Mouse (Mus musculus): ENCODE data around the gene Trim41.
A peak's percentile ranks its signal among the peaks of the same experiment; 100 is the strongest.
"Not testable (repeated sequence)": the region's sequence is repeated elsewhere in the genome, so short reads cannot be mapped to it uniquely, and the experiment has no call there.

Gene Trim41

DNA sequence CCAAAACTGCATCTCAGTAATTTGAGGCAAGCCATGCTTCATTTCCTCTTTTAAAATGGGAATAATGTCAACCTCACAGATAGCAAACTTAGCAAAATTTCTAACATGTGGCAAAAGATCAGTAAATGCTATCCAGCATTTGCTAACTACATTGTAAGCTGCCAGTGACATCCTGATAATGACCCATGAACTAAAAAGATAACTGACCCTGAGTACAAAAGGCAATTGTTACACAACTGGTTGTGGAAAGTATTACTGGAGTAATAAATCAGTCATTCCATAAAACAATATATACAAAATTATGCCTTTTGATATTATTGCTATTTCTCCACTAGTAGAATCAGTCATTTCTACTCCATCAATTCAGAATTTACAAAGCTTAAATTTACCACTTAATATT is 3.4 kb downstream of the Trim41 start:
- DNase-seq, result no peak

DNA sequence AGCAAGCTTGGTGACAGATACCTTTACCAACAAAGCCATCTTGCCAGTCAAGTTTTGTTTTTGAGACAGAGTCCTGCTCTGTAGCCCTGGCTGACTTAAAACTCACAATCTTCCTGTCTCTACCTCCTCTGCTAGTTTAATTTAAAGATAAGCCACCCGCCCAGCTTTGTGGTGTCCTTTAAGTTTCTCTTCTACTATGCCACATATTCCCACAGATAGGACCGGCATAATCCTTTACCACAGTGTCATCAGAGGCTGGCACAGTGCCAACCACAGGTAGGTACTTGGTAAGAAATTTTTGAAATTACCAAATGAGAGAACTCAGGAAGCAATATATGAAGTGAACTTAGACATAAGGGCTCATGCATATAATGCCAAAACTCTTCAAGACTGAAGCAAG is 7.0 kb downstream of the Trim41 start:
- DNase-seq, result no peak

DNA sequence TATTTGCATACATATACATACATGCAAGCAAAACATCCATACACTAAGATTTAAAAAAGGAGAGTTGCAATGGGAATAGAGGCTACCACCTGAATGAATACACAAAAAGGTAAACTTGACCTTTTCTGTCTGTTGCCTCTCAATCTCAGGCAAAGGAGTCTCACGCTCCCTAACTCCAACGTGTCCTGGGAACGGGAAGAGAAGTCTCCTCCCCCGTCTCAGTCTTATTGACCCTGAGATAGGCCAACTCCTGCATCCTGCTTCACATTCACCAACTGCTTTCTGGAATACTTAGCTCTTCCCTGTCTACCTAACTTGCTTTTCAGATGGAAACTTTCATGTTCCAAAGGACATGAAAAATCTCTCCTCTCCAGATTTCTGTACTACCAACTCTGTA is 7.7 kb downstream of the Trim41 start:
- DNase-seq, result no peak

DNA sequence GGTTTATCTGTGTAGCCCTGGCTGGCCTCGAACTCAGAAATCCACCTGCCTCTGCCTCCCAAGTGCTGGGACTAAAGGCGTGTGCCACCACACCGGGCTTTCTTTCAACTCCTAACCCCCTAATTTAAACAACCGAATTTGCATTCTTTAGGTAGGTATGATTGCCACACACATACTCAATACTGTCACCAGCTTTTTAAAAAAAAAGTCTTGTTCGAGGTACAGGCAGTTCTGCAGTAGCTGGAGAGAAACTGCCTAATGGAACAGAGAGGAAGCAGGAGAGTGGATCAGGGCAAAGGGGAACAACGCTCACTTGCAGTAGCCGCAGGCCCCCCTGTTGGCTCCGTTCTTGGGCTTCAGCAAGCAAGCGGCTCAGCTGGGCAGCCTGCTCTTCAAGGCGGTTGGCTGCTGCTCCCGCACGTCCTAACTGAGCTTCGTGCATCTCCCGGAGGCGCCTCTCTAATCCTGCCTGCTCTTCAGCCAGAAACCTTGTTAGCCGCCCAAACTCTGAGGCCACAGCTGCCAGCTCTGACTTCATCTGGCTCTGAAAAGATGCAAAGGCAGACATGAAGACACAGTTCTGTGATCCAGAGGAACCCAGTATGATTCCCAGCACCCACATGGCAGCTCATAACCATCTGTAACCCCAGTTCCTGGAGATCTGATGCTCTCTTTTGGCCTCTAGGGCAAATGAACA is 8.3 kb downstream of the Trim41 start:
- peak; percentile 27 to 66 for DNase-seq

DNA sequence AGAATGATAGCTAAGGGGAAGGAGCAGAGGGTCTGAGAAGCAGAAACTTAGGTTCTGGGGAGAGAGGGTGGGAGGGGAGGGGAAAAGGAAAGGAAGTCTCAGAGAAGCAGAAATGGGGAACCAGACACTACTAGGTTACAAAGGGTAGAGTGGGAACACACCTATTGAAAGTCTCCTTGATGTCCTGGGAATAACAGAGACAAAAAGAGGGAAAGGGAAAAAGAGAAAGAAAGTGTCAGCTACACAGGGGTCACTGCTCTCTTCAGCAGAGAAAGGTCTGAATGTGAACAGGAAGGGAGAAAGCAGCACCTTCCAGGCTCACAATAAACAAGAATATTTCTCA is 8.9 kb downstream of the Trim41 start:
- DNase-seq, result no peak

DNA sequence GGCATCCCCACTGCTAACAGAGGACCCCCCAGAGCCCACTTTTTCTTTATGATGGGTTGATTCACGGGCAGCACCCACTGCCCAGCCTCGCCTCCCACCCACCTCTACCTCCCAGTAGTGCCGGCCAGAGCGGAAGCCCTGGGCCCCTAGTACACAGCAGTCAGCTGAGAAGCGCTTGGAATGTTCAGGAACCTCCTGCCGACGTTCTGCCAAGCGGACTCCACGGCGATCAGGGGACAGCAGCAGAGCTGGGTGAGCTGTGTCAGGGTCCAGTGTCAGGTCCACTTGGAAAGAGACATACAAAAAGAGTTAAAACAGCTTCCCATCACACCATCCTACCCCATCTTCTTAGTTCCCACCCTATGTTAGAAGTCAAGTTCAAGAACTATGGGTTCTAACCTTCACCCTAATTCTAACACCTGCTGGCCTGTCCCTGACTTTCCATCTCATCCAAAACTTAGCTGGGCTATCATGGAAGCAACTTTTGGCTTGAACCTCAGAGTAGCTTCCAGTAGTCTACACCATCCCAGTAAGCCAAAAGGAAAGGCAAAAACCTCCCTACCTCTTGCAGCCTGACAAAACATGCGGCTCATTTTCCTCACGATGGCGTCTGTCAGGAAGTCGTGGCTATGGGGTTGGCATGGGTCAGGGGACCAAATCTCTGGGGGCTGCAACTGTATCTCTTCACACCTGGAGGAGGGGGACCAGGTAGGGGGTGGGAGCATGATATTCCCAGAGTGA is 9.4 kb downstream of the Trim41 start:
- DNase-seq, result peak in 1 of 2 experiments; percentile 25

DNA sequence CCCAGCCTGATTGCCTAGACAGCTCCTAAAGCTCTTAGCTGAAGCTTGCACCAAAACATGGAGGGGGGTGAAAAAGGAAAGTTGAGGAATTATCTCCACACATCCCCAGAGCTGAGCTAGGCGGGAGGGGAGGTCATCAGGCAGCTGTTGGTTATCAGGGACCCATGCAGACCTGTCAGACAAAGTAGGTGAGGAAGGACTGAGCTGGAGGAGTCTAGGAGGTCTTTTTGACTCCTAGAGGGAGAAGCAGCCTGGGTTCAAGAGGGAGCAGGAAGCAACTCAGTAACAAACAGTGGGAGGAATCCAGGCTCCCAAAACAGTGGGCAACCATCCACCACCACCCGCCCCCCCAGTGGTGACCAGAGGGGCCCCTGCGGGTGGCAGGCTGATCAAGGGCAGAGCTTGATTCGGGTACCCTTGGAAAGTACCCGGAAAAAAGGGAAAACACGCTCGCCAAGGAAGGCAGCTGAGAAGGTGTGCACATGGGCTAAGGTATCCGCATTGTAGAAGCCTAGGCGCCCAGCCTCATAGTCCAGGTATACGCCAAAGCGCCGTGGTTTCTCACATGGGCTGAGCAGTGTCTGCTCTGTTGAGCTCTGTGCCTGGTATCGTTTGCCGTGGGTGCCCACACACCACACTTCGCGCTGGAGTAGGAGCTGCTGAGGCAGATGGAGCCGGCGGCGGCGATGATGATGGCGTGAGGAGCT is 10.1 kb downstream of the Trim41 start:
- no peak for DNase-seq

DNA sequence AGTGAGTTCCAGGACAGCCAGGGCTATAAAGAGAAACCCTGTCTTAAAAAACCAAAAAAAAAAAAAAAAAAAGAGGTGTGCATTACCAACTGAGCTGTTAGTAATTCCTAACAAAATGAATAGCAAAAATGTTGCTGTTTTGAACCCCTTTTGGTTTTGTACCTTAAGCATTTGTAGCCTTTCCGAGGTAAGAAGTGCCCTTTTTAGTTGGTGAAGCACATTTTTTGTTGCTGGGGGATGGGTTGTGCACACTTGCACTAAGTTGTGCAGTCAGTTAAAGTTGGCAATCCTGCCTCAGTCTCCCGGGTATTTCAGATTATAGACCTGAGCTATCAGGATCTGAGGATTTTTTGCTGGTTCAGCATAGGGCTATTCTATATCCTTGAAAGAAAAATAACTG is 12.2 kb downstream of the Trim41 start:
- no peak for DNase-seq

DNA sequence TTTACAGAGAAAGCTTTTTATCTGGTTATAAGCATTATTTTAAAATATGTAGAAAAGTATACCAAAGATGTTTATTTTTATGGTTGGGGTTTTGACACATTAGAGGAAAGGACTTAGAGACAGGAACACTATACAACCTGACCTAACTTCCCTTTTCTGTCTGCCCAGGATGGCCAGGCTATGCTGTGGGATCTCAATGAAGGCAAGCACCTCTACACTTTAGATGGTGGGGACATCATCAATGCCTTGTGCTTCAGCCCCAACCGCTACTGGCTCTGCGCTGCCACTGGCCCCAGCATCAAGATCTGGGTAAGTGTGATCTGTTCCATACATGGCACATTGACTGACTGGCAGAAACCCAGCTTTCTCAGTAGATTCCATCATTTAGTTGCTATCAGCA is 13.2 kb downstream of the Trim41 start:
- no peak for DNase-seq

DNA sequence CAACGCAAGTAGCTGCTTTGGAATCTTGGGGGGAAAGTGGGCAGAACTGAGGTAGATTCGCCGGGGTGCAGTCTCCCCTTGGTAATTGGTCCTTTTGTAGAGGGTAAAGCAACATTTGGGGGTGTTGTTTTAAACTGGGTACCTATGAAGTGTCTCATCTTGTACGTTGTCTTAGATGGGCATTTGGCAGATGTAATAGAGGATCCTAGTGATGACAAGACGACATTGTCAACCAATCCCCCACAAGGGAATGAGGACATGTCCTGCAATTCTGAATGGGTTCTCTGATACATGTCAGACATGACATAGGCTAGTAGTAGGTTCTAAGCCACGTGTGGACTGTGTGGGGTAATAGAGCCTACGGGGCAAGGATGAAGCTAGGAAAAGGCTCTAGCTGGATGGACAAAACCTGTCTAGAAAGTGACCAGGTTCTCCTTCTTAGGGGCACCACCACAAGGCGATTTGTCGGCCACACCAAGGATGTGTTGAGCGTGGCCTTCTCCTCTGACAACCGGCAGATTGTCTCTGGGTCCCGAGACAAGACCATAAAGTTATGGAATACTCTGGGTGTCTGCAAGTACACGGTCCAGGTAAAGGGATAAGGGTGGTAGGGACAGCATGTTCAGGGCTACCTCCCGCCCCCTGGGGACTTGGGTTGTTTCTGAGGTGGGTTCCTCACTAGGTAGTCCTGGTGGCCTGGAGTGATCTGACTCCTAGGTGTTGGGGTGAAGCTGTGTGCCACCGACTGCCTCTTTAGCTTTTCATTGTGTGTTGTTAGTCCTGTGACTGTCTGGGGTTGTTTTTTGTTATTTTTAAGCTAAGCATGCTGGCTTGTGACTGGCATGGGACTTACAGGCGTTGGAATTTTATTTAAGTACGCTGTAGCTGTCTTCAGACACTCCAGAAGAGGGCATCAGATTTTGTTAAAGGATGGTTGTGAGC is 15.1 kb downstream of the Trim41 start:
- no peak for DNase-seq

DNA sequence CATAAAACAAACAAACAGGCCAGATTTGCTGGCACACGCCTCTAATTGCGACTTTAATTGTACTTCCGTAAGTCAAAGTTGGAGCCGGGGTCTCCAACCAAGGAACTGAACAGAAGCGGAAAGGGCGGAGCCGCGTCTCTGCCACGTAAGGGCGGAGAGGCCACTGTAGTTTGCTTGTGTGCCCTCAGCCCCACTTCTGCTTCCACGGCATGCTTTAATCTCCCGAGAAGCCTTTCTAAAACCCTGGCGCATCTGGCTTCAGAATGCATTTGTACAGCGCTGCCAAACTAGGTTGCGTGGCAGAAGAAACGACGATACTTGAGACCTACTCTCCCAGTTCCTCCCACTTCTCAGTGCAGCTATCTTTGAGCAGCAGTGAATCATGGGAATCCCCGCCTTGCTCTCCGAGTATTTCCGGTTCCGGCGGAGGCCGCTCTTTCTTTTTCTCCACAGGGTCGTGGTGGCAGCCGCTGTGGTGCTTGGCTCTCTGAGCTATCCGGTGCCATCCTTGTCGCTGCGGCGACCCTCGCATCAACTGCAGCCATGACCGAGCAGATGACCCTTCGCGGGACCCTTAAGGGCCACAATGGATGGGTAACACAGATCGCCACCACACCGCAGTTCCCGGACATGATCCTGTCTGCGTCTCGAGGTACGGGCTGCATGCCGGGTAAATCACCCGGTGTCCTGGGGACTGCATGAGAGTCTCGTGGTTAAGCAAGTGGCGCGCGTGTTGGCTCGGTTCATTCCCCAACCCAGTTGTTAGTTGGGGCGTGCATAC is 17.0 kb downstream of the Trim41 start, which contains the start of gene Rack1:
Gene Rack1, plus strand, starts transcription at position 412 of the 781 bp plus-strand sequence.
- DNase-seq, result peak; percentile 91 to 92

DNA sequence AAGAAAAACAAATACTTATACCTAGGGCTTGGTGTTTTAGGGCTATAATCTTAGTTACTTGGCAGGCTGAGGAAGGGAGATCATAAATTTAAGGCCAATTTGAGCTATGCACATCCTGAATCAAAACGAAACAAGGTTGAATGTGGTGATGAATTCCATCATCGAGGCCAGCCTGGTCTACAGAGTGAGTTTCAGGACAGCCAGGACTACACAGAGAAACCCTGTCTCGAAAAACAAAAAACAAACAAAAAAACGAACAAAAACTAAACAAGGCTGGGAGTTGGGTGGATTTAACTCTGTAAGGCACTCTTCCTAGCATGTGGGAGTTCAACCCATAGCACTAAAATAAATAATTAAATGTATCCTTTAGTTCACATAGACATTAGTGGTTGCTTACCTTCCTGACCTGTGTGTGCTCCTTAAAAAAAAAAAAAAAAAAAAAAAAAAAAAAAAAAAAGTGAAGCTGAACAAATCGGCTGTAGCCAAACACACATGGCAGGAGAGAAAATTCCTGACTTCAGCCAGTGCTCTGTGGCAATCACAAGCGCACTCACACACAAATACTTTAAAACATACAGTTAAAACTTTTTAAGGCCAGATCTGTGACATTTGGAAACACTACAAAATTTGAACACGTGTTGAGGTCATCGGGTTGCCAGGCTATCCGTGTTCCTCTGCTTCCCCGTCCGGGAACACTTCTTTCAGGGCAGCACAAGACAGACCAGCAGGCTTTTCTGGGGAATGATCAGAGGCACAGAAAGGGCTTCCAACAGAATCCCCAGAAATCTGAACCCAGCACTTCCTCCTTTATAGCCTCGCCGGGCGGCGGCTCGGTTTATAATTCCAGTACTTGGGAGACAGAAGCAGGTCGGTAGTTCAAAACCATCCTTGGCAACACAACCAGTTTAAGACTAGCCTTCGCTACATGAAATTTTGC is 17.9 kb downstream of the Trim41 start:
- DNase-seq, result peak in 1 of 2 experiments; percentile 41

DNA sequence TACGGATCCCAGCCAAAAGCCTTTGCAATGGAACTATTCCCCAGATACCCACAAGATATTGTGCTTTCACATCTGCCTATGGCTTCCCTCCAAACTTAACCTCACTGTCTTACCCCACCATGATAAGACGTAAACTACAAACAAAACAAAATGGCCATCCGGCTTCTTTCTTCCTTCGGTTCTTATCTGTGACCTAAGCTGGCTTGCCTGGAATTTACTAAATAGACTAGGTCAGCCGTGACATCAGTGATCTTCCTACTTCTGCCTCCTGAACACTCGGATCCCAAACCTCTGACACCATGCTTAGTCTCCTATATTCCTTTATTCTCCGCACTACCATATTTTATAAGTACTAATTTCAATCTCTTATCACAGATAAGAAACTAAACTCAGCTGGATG is 18.8 kb downstream of the Trim41 start:
- DNase-seq, result no peak

DNA sequence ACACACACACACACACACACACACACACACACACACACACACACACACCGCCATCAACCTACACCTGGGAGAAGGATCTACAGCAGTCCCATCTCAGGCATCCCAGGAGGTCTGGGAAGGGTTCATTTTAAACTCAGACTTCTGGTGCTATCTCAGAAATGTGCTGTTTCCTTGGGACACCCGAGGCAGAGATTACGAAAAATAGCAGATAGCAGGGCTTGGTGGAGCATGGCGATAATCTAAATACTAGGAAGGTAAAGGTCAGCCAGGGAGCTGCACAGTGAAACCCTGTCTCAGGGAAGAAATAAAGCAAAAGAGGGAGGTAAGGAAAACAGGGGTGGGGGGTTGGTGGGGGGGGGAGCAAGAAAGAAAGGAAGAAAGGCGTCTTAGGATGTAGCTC is 19.9 kb downstream of the Trim41 start:
- DNase-seq, result no peak

DNA sequence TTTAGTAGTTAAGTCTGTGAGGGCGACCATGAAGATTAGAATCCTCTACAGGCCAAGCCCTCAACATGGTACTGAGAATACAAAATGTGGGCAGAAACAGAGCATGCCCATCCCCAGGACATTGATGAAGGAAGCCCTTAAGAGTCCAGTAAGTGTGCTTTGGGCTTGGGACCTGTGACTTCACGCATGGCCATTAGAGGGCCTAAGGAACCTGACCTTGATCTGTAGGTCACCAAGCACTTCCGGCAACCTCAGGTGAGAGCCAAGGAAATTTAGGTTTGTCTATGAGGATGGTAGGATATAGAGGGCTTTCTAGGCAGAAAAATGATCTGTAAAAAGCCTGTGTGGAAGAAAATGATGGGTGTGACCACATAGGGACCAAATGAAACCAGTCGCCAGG is 20.9 kb downstream of the Trim41 start:
- no peak for DNase-seq

DNA sequence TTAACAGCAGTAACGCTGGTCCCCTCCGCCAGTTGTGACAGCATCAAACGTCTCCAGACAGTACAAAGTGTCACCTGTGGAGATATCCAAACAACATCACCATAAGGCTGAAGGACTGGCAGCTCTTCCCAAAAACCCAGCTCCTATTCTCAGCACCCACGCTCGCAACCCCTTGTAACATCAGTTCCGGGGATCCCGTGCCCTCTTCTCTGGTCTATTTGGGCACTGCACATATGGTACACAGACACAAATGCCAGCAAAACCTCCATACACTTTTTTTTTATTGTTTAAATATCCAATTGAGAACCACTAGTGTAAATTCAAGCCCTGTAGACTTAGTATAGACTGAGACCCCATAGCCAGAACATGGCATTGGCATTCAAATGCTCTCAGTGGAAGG is 21.9 kb downstream of the Trim41 start:
- no peak for DNase-seq

DNA sequence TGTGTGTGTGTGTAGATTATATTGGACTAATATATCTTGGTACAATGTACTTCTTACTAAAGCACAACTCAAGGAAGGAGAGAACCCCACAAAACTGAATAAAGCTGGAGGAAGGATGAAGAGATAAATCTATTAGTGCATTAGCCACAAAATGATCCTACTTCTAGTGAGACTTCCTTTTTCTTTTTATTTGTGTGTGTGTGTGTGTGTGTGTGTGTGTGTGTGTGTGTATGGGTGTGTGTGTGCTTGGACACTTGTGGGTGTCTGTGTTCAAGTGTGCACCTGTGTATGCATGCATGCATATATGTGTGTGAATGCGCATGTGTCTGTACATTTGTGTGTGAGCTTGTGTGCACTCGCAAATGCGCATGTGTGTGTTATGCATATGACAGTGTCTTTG is 24.0 kb downstream of the Trim41 start:
- no peak for DNase-seq

DNA sequence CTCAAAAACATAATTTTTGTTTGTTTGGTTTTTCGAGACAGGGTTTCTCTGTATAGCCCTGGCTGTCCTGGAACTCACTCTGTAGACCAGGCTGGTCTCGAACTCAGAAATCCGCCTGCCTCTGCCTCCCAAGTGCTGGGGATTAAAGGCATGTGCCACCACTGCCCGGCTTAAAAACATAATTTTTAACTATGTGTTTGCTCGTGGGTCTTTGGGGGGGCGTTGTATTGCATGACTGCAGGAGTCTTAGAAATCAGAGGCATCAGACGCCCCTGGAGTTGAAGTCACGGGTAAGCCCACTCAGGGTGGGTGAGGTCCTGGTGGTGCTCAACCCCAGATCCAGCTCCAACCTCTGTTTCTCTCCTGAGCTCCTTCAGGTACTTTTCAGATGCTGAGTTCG is 25.3 kb downstream of the Trim41 start:
- not testable (repeated sequence) for DNase-seq

DNA sequence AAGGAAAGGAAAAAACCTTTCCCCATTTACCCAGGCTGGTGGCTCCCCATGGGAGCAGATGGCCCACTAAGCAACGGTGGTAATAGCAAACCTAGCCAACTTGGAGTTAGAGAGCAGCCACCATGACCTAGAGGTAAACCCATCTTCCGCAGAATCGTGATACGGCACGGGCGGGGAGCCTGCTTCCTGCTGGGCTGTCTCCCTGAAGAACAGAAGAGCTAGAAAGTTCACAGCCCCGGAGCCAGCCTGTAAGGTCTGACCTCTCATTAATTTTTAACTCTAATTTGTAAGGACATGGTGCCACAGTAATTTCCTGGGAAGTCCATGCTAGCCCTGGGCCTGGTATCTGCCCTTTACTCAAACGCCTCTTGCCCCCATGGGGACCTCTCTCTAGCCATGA is 26.2 kb downstream of the Trim41 start:
- no peak for DNase-seq

DNA sequence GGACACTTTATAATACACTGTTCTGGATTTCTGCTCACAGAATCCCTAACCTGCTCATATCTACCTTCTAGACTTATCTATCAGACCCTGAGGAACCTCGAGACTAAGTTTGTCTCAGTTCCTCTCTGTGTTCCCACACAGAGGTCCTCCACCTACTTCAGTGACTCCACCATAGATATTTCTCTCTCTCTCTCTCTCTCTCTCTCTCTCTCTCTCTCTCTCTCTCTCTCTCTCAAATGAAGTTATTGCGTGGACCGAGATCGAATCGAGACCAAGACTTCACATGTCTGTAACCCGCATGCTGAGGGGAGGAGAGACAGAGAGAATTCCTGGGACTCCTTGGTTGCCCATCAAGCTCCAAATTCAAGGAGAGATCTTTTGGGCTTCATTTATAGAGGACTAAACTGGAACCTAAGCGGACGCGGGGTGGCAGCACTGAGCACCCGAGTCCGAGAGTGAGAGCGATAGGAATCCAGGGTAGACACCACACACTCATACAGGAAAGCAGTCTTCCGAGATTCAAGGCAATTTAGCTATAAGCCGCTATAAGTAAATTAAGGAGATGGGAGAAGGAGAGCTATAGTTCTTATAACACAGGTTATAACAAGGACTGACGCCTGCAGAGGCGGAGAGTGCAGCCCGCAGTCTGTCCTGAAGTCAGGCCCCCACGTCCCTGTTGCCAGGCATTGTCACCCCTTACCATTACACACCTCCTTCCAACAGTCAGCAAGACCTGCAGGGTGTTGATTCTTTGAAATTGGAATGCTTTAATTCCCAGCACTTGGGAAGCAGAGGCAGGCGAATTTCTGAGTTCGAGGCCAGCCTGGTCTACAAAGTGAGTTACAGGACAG is 27.0 kb downstream of the Trim41 start:
- DNase-seq, result peak; percentile 82 to 89

Measured in lung, postnatal 4 days (tissue).